Mouse (Mus musculus): ENCODE results near the gene Lcp1. TPM values are rescaled to one million over a fixed set of nuclear protein-coding genes. Genes with fewer than 3 reads are reported as not detected.
"Not testable (repeated sequence)": the region's sequence is repeated elsewhere in the genome, so short reads cannot be mapped to it uniquely, and the experiment has no call there.

Gene Lcp1
- polyA plus RNA-seq (2012; ENCODE audit: insufficient read depth, low replicate concordance): 0.66 and 7.1 TPM in 2 replicates

- Histone ChIP-seq H3K27me3 (replicated peaks) (peaks cover 22% of the 10 kb centered on the region), H3K4me1 (peaks cover 13% of the 10 kb centered on the region), H3K9me3 (no peaks in the 10 kb centered on the region), H3K4me3 (replicated peaks) (peak within 1 kb of the TSS; percentile 93), H3K36me3 (replicated peaks; ENCODE audit: low read length) (no peaks in the 10 kb centered on the region)
- no peak for TF ChIP-seq GATA1 (IDR thresholded peaks at IDR 0.05; ENCODE audit: borderline replicate concordance, low read length)
Measured at GRCm38 (mm10) chr14:75130501-75131318, at the start of gene Lcp1, which contains the start of gene Lrrc63. Gene Lcp1 (plus strand): TSS chr14:75131101. Gene Lrrc63 (minus strand): TSS chr14:75130881.

GRCm38 (mm10) chr14:75102956-75103355, 27.9 kb upstream of the Lcp1 start:
- Histone ChIP-seq H3K9me3 (no peaks in the 10 kb centered on the region), H3K4me1 (no peaks in the 10 kb centered on the region), H3K36me3 (replicated peaks; ENCODE audit: low read length) (no peaks in the 10 kb centered on the region), H3K4me3 (replicated peaks) (no peak overlapping the region), H3K27me3 (replicated peaks) (peaks cover 4% of the 10 kb centered on the region)
- TF ChIP-seq FLI1 (IDR thresholded peaks at IDR 0.05; ENCODE audit: low read length) (no peak), GATA1 (IDR thresholded peaks at IDR 0.05; ENCODE audit: borderline replicate concordance, low read length) (no peak)

DNA sequence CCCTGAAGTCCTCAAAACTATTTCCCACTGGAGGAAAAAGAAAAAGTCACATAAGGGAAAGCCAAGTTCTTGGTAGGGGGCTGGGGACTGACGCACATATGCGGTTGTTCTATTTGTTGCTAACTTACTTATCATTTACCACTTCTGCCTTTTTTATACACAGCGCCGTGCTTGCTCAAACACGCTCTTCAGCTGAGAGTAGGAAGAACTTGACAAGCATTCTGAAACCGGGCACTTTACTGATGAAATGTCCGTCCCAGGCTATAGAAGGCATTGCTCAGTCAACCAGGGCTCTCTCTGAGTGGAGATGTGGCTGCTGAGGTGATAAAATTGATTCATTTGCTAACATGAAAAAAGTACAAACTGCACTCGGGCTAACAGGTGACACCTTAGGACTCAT, 9.2 kb upstream of the Lcp1 start:
- H3K4me3 ChIP-seq (replicated peaks): no peak overlapping the region
- H3K36me3 ChIP-seq (replicated peaks; ENCODE audit: low read length): no peaks in the 10 kb centered on the region
- no peak for TF ChIP-seq FLI1 (IDR thresholded peaks at IDR 0.05; ENCODE audit: low read length)
- no peak for TF ChIP-seq GATA1 (IDR thresholded peaks at IDR 0.05; ENCODE audit: borderline replicate concordance, low read length)
- H3K4me1 ChIP-seq: no peaks in the 10 kb centered on the region
- peaks cover 4% of the 10 kb centered on the region for H3K27me3 ChIP-seq (replicated peaks)
- no peaks in the 10 kb centered on the region for H3K9me3 ChIP-seq

GRCm38 (mm10) chr14:75131324-75131935, 529 bp downstream of the Lcp1 start:
- Histone ChIP-seq H3K9me3 (no peaks in the 10 kb centered on the region), H3K36me3 (replicated peaks; ENCODE audit: low read length) (no peaks in the 10 kb centered on the region), H3K4me1 (peaks cover 14% of the 10 kb centered on the region), H3K27me3 (replicated peaks) (peaks cover 28% of the 10 kb centered on the region), H3K4me3 (replicated peaks) (peak overlapping the region; percentile 93)
- TF ChIP-seq GATA1 (IDR thresholded peaks at IDR 0.05; ENCODE audit: borderline replicate concordance, low read length): no peak
- no peak for TF ChIP-seq FLI1 (IDR thresholded peaks at IDR 0.05; ENCODE audit: low read length)

GRCm38 (mm10) chr14:75136119-75136966, 5.4 kb downstream of the Lcp1 start:
- H3K4me1 ChIP-seq: peaks cover 14% of the 10 kb centered on the region
- H3K4me3 ChIP-seq (replicated peaks): peak overlapping the region; percentile 69

GRCm38 (mm10) chr14:75138503-75138902, 7.6 kb downstream of the Lcp1 start:
- Histone ChIP-seq H3K9me3 (no peaks in the 10 kb centered on the region), H3K4me1 (peaks cover 12% of the 10 kb centered on the region), H3K36me3 (replicated peaks; ENCODE audit: low read length) (no peaks in the 10 kb centered on the region), H3K4me3 (replicated peaks) (no peak overlapping the region), H3K27me3 (replicated peaks) (peaks cover 27% of the 10 kb centered on the region)
- no peak for TF ChIP-seq FLI1 (IDR thresholded peaks at IDR 0.05; ENCODE audit: low read length)
- TF ChIP-seq GATA1 (IDR thresholded peaks at IDR 0.05; ENCODE audit: borderline replicate concordance, low read length): no peak

More at GRCm38 (mm10) chr14:75136119-75136966, 5.4 kb downstream of the Lcp1 start:
- Histone ChIP-seq H3K9me3 (no peaks in the 10 kb centered on the region), H3K36me3 (replicated peaks; ENCODE audit: low read length) (no peaks in the 10 kb centered on the region), H3K27me3 (replicated peaks) (peaks cover 31% of the 10 kb centered on the region)
- no peak for TF ChIP-seq GATA1 (IDR thresholded peaks at IDR 0.05; ENCODE audit: borderline replicate concordance, low read length)
- TF ChIP-seq FLI1 (IDR thresholded peaks at IDR 0.05; ENCODE audit: low read length): no peak

DNA sequence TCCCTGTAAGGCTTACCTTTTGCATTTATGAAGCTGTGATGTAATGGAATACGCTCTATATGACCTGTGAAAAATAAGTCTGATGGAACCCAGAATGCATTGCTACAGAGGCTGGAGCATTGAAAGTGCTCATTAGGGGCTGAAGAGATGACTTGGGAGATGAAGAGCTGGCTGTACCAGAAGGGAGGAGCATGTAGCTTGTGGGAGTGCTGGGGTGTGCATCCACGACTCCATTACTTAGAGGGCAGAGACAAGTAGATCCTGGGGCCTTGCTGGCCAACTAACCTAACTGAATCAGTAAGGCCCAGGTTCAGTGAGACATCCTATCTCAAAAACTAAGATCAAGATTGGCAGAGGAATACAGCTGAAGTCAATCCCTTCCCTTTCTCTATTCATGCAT, 8.3 kb downstream of the Lcp1 start:
- TF ChIP-seq FLI1 (IDR thresholded peaks at IDR 0.05; ENCODE audit: low read length): no peak
- TF ChIP-seq GATA1 (IDR thresholded peaks at IDR 0.05; ENCODE audit: borderline replicate concordance, low read length): no peak
- peaks cover 27% of the 10 kb centered on the region for H3K27me3 ChIP-seq (replicated peaks)
- no peaks in the 10 kb centered on the region for H3K9me3 ChIP-seq
- H3K4me3 ChIP-seq (replicated peaks): no peak overlapping the region
- no peaks in the 10 kb centered on the region for H3K36me3 ChIP-seq (replicated peaks; ENCODE audit: low read length)
- peaks cover 12% of the 10 kb centered on the region for H3K4me1 ChIP-seq

- H3K9me3 ChIP-seq; H3K4me3 ChIP-seq (replicated peaks); H3K27me3 ChIP-seq (replicated peaks); H3K36me3 ChIP-seq (replicated peaks; ENCODE audit: low read length); H3K4me1 ChIP-seq: not testable (repeated sequence)
Measured at GRCm38 (mm10) chr14:75147706-75148105, 16.8 kb downstream of the Lcp1 start.

DNA sequence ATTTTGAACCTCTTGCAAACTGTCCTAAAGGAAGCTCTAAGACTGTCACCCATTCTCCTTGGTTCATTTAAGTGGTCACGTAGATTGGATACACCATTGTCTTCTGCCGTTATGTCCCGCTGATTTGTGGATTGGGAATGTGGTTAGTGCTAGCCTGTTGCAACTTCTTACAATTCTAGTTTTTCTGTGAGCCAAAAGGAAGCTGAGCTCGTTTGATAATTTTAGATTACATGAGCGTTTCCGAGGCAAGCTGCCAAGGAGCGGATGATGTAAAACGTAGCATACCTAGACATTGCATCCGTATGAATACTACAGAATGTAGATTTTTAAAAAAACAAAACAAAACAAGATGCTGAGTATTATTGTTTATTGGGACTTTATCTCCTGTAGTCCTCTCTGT, 17.3 kb downstream of the Lcp1 start:
- Histone ChIP-seq H3K4me3 (replicated peaks) (no peak overlapping the region), H3K36me3 (replicated peaks; ENCODE audit: low read length) (no peaks in the 10 kb centered on the region), H3K9me3 (no peaks in the 10 kb centered on the region), H3K27me3 (replicated peaks) (peaks cover 2% of the 10 kb centered on the region), H3K4me1 (0 out of 2 replicates have a peak, but pooled peaks cover 4% of the 10 kb centered on the region)
- TF ChIP-seq FLI1 (IDR thresholded peaks at IDR 0.05; ENCODE audit: low read length) (no peak), GATA1 (IDR thresholded peaks at IDR 0.05; ENCODE audit: borderline replicate concordance, low read length) (no peak)
